Mouse (Mus musculus) cerebellum, adult 2 months (tissue): ENCODE results near the gene Fam117b.

ENCODE experiments used
- CTCF ChIP-seq: fragments of 200-500 bp; IDR thresholded peaks from 2 replicates; pipeline ENCODE4 v1.5.1; 2011; ENCODE audit warnings: low read depth, mild to moderate bottlenecking, control low read depth, low read length, moderate library complexity, borderline replicate concordance; ENCODE audit not compliant: insufficient read depth
- POLR2A ChIP-seq: fragments of 200-500 bp; IDR thresholded peaks from 2 replicates; pipeline ENCODE4 v1.6.1; 2011; ENCODE audit warnings: low read length, control low read depth, borderline replicate concordance; ENCODE audit not compliant: insufficient read depth

- no peak for TF ChIP-seq CTCF
- TF ChIP-seq POLR2A = no peak
These were observed 13.3 kb downstream of the Fam117b start for GRCm38 (mm10) chr1:59926021-59926672.
